Mouse (Mus musculus) stomach, embryonic 14.5 days (tissue): ENCODE results near the gene Atg10. TPM values are rescaled to one million over a fixed set of nuclear protein-coding genes. Genes with fewer than 3 reads are reported as not detected.
A peak's percentile ranks its signal among the peaks of the same experiment; 100 is the strongest.
"Not testable (repeated sequence)": the region's sequence is repeated elsewhere in the genome, so short reads cannot be mapped to it uniquely, and the experiment has no call there.

ENCODE experiments used
- ATAC-seq: fragments of 200-750 bp; cut with Nextera tagmentation; 2 replicates; pipeline ENCODE4 v1.8.0; 2017; ENCODE audit warnings: low read depth, moderate TSS enrichment; ENCODE audit not compliant: insufficient number of reproducible peaks, insufficient read depth, low FRiP score
- H3K27ac ChIP-seq: fragments of 300-500 bp; sonication (generic); 2 replicates; pipeline ENCODE4 v1.5.1; 2014; ENCODE audit warnings: mild to moderate bottlenecking, low read length, moderate library complexity, mixed read lengths
- H3K27me3 ChIP-seq: fragments of 300-500 bp; sonication (generic); 2 replicates; pipeline ENCODE4 v1.6.1; 2014; ENCODE audit warnings: low read length, control low read depth, mixed read lengths; ENCODE audit not compliant: control insufficient read depth, insufficient read depth
- H3K36me3 ChIP-seq: fragments of 300-500 bp; sonication (generic); 2 replicates; pipeline ENCODE4 v1.6.1; 2014; ENCODE audit warnings: mild to moderate bottlenecking, control low read depth, low read length, moderate library complexity, mixed read lengths; ENCODE audit not compliant: control insufficient read depth, insufficient read depth
- H3K4me1 ChIP-seq: fragments of 300-500 bp; sonication (generic); 2 replicates; pipeline ENCODE4 v1.6.1; 2014; ENCODE audit warnings: low read length, control low read depth, mixed read lengths; ENCODE audit not compliant: control insufficient read depth, insufficient read depth
- H3K4me2 ChIP-seq: fragments of 300-500 bp; sonication (generic); replicated peaks from 2 replicates; pipeline ENCODE4 v1.6.1; 2014; ENCODE audit warnings: low read depth, low read length, control low read depth
- H3K4me3 ChIP-seq: fragments of 300-500 bp; sonication (generic); 2 replicates; pipeline ENCODE4 v1.5.1; 2014; ENCODE audit warnings: low read depth, low read length, control low read depth
- H3K9ac ChIP-seq: fragments of 300-500 bp; sonication (generic); replicated peaks from 2 replicates; pipeline ENCODE4 v1.6.1; 2014; ENCODE audit warnings: low read depth, mild to moderate bottlenecking, control low read depth, low read length, moderate library complexity, mixed read lengths
- H3K9me3 ChIP-seq: fragments of 300-500 bp; sonication (generic); 2 replicates; pipeline ENCODE4 v1.6.1; 2016; ENCODE audit warnings: low read depth, low read length, control low read depth; ENCODE audit not compliant: control insufficient read depth
- WGBS: fragments of 180-500 bp; shearing (Covaris S2); extraction: QIAGEN DNeasy Blood & Tissue Kit; methylation state at CpG from one replicate; pipeline ENCODE4 v1.1.7; 2014; 5-methylcytosine and 5-hydroxymethylcytosine counted together
- polyA plus RNA-seq: library from polyadenylated mRNA; unstranded; fragments of >200 nt; fragmentation: Nextera tagmentation; extraction: Ambion mirVana; gene quantifications from 2 replicates; pipeline ENCODE4 v1.2.1, GENCODE M21; 2014

The Atg10 gene
- polyA plus RNA-seq, 1 experiment from 2014 or later = 15.0 TPM

- H3K36me3 ChIP-seq = peaks cover 29% of the 10 kb centered on the region
- not testable (repeated sequence) for H3K4me1 ChIP-seq, H3K4me3 ChIP-seq, ATAC-seq, H3K4me2 ChIP-seq, H3K9ac ChIP-seq, H3K27me3 ChIP-seq, H3K9me3 ChIP-seq, H3K27ac ChIP-seq
- 97% methylated on average over 8 of the region's 10 CpGs for WGBS
These were observed 295.5 kb downstream of the Atg10 start for GRCm38 (mm10) chr13:90928266-90928665.

DNA sequence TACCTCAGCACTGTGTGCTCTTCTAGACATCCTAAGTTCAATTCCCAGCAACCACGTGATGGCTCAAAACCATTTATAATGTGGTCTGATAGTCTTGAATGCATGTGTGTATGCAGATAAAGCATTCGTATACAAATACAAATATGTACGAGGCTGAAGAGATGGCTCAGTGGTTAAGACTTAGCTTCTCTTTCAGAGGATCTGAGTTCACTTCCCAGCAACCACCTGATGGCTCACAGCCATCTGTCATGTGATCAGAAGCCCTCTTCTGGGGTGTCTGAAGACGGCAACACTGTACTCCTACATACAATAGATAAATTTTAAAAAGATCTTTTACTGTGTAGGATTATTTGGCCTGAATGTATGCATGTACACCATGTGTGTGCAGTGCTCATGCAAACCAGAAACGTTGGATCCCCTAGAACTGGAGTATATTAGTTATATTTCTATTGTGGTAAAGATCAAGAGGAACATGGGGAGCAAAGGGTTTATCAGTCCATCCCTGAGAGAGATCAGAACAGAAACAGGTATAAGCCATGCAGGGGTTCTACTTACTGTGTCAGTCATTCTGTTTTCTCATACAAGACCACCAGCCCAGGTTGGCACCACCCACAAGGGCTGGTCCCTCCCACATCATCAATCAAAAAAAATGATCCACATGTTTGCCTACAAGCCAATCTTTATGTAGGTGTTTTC, 296.7 kb downstream of the Atg10 start:
- ATAC-seq = no peak
- 72% methylated on average over 5 of the region's 5 CpGs for WGBS
- Histone ChIP-seq H3K9ac (no peak overlapping the region), H3K4me2 (no peak overlapping the region), H3K9me3 (no peaks in the 10 kb centered on the region), H3K4me1 (no peaks in the 10 kb centered on the region), H3K4me3 (no peak overlapping the region), H3K27me3 (no peaks in the 10 kb centered on the region), H3K36me3 (peaks cover 29% of the 10 kb centered on the region), H3K27ac (no peak overlapping the region)

DNA sequence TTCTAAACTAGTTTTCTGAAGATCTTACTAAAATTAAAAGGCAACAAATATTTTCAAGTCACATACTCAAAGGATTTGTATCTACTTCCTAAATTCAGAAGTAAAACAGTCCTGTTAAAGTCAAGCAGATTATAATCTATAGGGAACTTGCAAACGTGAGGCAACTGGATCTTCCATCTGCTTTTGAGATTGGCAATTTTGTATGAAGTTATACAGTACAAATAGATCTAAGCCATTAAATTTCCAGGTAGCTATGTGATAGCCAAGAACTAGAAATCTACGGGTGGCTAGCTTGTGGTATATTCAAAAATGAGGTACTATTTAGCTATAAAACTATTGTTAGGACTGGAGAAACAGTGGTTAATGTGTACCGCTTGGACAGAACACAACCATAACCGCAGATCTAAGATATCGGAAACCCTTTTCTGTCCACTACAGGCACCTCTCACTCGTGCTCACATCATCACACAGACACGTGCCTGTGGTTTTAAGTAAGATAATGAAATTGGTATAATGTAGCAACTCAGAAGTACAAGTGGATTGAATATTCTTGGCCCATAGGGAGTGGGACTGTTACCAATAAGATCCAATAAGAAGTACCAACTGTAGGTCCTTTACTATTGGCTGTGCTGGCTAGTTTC, 297.5 kb downstream of the Atg10 start:
- no peak overlapping the region for H3K4me3 ChIP-seq
- H3K36me3 ChIP-seq = peaks cover 29% of the 10 kb centered on the region
- H3K9me3 ChIP-seq = no peaks in the 10 kb centered on the region
- ATAC-seq = no peak
- no peak overlapping the region for H3K27ac ChIP-seq
- H3K4me1 ChIP-seq = no peaks in the 10 kb centered on the region
- H3K4me2 ChIP-seq = no peak overlapping the region
- 79% methylated on average over 7 of the region's 7 CpGs for WGBS
- no peaks in the 10 kb centered on the region for H3K27me3 ChIP-seq
- no peak overlapping the region for H3K9ac ChIP-seq

DNA sequence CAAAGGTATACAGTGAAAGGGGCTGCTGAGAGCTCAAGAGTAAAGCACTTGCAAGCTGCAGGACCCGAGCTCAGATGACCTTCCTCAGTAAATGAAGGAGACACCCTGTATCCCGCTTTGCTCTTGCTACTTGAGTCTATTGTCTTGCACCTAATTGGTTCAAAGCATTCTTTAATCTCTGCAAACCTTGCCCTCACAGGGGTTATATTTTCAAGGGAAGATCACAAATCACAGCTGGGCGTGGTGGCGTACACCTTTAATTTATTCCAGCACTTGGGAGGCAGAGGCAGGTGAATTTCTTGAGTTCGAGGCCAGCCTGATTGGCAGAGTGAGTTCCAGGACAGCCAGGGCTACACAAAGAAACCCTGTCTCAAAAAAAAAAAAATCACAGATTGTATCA, 298.6 kb downstream of the Atg10 start:
- no peak overlapping the region for H3K9ac ChIP-seq
- no peak overlapping the region for H3K27ac ChIP-seq
- H3K4me3 ChIP-seq = no peak overlapping the region
- no peak overlapping the region for H3K4me2 ChIP-seq
- H3K36me3 ChIP-seq = peaks cover 29% of the 10 kb centered on the region
- H3K9me3 ChIP-seq = no peaks in the 10 kb centered on the region
- H3K4me1 ChIP-seq = no peaks in the 10 kb centered on the region
- no peak for ATAC-seq
- 89% methylated on average over 5 of the region's 5 CpGs for WGBS
- no peaks in the 10 kb centered on the region for H3K27me3 ChIP-seq

GRCm38 (mm10) chr13:90924072-90924471, 299.7 kb downstream of the Atg10 start:
- H3K4me2 ChIP-seq = peak overlapping the region; percentile 78
- H3K9me3 ChIP-seq = no peaks in the 10 kb centered on the region
- peak overlapping the region; percentile 62 for H3K4me3 ChIP-seq
- H3K4me1 ChIP-seq = no peaks in the 10 kb centered on the region
- H3K9ac ChIP-seq = peak overlapping the region; percentile 83
- no peak for ATAC-seq
- 48% methylated on average over 9 of the region's 9 CpGs for WGBS
- no peaks in the 10 kb centered on the region for H3K27me3 ChIP-seq
- peaks cover 29% of the 10 kb centered on the region for H3K36me3 ChIP-seq
- H3K27ac ChIP-seq = peak overlapping the region; percentile 55; the same call in 1 of the 2 replicates

GRCm38 (mm10) chr13:90923617-90924016, 300.2 kb downstream of the Atg10 start:
- Histone ChIP-seq H3K4me2 (peak overlapping the region; percentile 78), H3K36me3 (peaks cover 27% of the 10 kb centered on the region), H3K27ac (peak overlapping the region; percentile 55; the same call in 1 of the 2 replicates), H3K4me3 (peak overlapping the region; percentile 62), H3K9ac (peak overlapping the region; percentile 83)
- H3K27me3 ChIP-seq, H3K4me1 ChIP-seq, ATAC-seq, H3K9me3 ChIP-seq: not testable (repeated sequence)
- WGBS = under 1% methylated on average over 13 of the region's 13 CpGs

DNA sequence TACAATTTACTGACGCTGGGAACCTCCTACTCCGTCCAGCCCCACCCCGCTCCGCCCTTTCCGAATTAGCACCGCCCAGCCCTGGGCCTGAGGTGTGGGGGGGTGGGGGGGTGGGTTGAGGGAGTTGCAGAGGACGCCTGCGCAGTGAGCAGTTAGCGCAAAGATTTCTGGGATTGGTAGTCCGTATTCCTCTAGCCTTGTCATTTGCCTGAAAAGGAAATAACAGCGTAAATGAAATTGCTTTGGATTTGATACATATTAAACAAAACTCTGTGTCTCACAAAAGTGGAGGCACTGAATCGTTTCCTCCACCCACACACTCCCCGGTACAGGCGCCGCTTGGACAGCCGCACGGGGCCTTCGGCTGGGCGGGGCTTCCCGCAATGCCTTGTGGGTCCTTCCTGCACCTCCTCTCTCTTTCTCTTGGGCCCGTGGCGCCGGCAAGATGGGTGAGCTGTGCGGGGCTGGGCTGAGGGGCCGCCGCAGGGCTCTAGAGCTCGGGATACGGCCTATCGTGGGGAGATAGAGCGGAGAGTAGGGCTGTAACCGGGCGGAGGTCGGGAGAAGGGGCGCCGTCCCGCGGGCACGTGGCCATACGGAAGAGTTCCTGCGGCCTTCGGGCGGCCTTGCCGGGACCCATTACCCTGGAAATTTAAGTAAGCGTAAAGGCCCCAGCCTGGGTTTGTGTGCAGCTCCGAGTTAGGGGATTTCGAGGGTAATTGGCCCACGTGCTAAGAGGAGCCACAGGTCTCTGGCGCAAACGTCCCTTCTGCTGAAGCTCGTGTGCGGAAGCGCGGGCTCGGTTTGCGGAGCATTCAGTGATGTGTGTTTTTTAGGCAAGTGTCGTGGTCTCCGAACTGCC, 300.8 kb downstream of the Atg10 start, which contains the start of gene Rps23:
Gene Rps23 (plus strand): TSS at position 208 of the 862 bp plus-strand sequence.
- no peaks in the 10 kb centered on the region for H3K9me3 ChIP-seq
- peak; percentile 97 for ATAC-seq
- peaks cover 25% of the 10 kb centered on the region for H3K36me3 ChIP-seq

GRCm38 (mm10) chr13:90914721-90915120, 309.0 kb downstream of the Atg10 start:
- 89% methylated on average over 4 of the region's 4 CpGs for WGBS
- ATAC-seq = no peak
- Histone ChIP-seq H3K9ac (no peak overlapping the region), H3K4me1 (no peaks in the 10 kb centered on the region), H3K27me3 (no peaks in the 10 kb centered on the region), H3K9me3 (no peaks in the 10 kb centered on the region), H3K36me3 (no peaks in the 10 kb centered on the region), H3K27ac (no peak overlapping the region), H3K4me3 (no peak overlapping the region), H3K4me2 (no peak overlapping the region)

More for the DNA sequence above, 300.8 kb downstream of the Atg10 start, which contains the start of gene Rps23:
- H3K27ac ChIP-seq = peak within 1 kb of the TSS; percentile 55; the same call in 1 of the 2 replicates
- H3K4me3 ChIP-seq = peak within 1 kb of the TSS; percentile 62
- peak within 1 kb of the TSS; percentile 78 for H3K4me2 ChIP-seq
- WGBS = under 1% methylated on average over 57 of the region's 57 CpGs
- no peaks in the 10 kb centered on the region for H3K27me3 ChIP-seq
- H3K4me1 ChIP-seq = no peaks in the 10 kb centered on the region
- peak within 1 kb of the TSS; percentile 83 for H3K9ac ChIP-seq
